ENCODE assay signal across 8 mouse cellular contexts in the genomic region with DNA sequence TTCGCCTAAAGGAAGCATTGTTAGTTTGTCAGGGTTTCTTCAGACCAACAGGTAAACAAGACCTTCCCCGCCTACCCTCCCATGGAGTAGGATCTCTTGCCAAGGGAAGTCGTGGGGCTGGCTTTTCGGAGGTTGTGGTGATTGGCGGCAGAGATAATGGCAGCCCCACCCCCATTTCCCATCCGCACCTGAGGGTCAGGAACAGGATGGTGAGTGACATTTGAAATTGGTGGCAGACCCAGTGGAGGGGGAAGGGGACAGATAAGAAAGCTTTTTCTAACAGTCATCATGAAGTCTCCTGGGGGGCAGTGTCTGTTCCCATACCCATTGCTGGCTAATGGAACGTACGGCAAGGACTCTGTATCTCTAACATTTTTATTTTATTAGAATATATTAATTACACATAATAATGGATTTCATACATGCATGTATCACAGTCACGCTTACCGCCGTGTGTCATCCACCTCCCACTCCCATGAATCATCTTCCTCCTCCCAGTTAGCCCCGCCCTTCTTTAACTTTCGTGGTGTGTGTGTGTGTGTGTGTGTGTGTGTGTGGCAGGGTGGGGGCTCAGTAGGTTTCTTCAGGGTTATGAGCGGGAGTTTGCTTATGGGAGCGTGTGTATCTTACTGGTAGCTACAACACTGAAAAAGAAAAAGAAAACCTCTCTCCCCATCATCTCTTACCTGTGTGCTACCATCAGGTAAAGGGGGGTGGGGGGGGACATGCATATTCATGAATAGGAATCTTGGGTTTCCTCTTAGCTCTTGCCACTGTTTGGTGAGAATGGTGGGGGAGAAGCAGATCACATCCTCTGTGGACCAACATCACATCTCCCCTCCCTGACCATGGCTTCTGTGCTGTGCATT. TPM values are rescaled to one million over a fixed set of nuclear protein-coding genes. Genes with fewer than 3 reads are reported as not detected.
DNase-seq lines count a peak whose midpoint lies in the region; ATAC-seq and TF ChIP-seq lines count a peak whose summit lies in the region.

No protein-coding gene starts in this region.

- peak overlapping the region; percentile 53 for H3K4me3 ChIP-seq in left cerebral cortex, adult 2 months
- peak overlapping the region; percentile 55 for H3K4me3 ChIP-seq in forebrain, embryonic 10.5 days
- H3K4me3 ChIP-seq in limb, embryonic 14.5 days (replicated peaks; ENCODE audit: low read length) = peak overlapping the region; percentile 42
- H3K4me3 ChIP-seq in olfactory bulb, adult 2 months (ENCODE audit: insufficient read depth, low read depth, low read length) = peak overlapping the region; percentile 32

- H3K4me2 ChIP-seq in limb, embryonic 14.5 days (replicated peaks; ENCODE audit: low read depth, low read length, severe bottlenecking) = peak overlapping the region; percentile 61

- peaks cover 16% of the 10 kb centered on the region for H3K27me3 ChIP-seq in forebrain, embryonic 10.5 days (ENCODE audit: poor library complexity, severe bottlenecking)
- 0 out of 2 replicates have a peak, but pooled peaks cover 3% of the 10 kb centered on the region for H3K27me3 ChIP-seq in limb, embryonic 14.5 days (ENCODE audit: control insufficient read depth, insufficient read depth, low read length)

- peaks cover 4% of the 10 kb centered on the region; the same call in 1 of the 2 replicates for H3K9me3 ChIP-seq in forebrain, embryonic 10.5 days
- H3K9me3 ChIP-seq in limb, embryonic 14.5 days (ENCODE audit: control insufficient read depth, low read length) = no peaks in the 10 kb centered on the region

- ATAC-seq in limb, embryonic 14.5 days (ENCODE audit: low FRiP score, low read depth) = peak; percentile 15; the same call in 1 of the 2 replicates

- no peak for TF ChIP-seq CTCF in left cerebral cortex, adult 2 months (IDR thresholded peaks at IDR 0.05)
- no peak for TF ChIP-seq CTCF in olfactory bulb, adult 2 months (IDR thresholded peaks at IDR 0.05; ENCODE audit: insufficient read depth, low read depth, low read length)

- H3K4me1 ChIP-seq in forebrain, embryonic 10.5 days = peaks cover 20% of the 10 kb centered on the region
- no peaks in the 10 kb centered on the region for H3K4me1 ChIP-seq in limb, embryonic 14.5 days (ENCODE audit: control insufficient read depth, insufficient read depth, low read length)
- peaks cover 3% of the 10 kb centered on the region for H3K4me1 ChIP-seq in olfactory bulb, adult 2 months (ENCODE audit: control insufficient read depth, insufficient read depth, low read length)

- no peaks in the 10 kb centered on the region for H3K36me3 ChIP-seq in forebrain, embryonic 10.5 days (replicated peaks)
- no peaks in the 10 kb centered on the region for H3K36me3 ChIP-seq in limb, embryonic 14.5 days (ENCODE audit: control insufficient read depth, insufficient read depth, low read length)

- TF ChIP-seq POLR2A in limb, embryonic 14.5 days (IDR thresholded peaks at IDR 0.05; ENCODE audit: borderline replicate concordance, extremely low read depth, insufficient read depth, insufficient read length) = no peak
- TF ChIP-seq POLR2A in olfactory bulb, adult 2 months (IDR thresholded peaks at IDR 0.05; ENCODE audit: insufficient read depth, low read depth, low read length) = no peak

- no peak overlapping the region; the same call in 1 of the 2 replicates for H3K9ac ChIP-seq in limb, embryonic 14.5 days (ENCODE audit: low read depth, low read length, severe bottlenecking)

- peak overlapping the region; percentile 73 for H3K27ac ChIP-seq in left cerebral cortex, adult 2 months
- H3K27ac ChIP-seq in forebrain, embryonic 10.5 days = peak overlapping the region; percentile 76
- no peak overlapping the region for H3K27ac ChIP-seq in limb, embryonic 14.5 days (replicated peaks; ENCODE audit: low read depth, low read length)
- no peak overlapping the region for H3K27ac ChIP-seq in olfactory bulb, adult 2 months (ENCODE audit: insufficient read depth, low read depth, low read length)

- WGBS in forebrain, embryonic 10.5 days = 20% methylated on average over 15 of the region's 15 CpGs
- WGBS in limb, embryonic 14.5 days = 22% methylated on average over 15 of the region's 15 CpGs
- 23% methylated on average over 15 of the region's 15 CpGs for WGBS in olfactory bulb, adult 2 months

- no peak for DNase-seq in left cerebral cortex, adult 2 months (ENCODE audit: extremely low spot score in 1 of 2, low spot score in 2 of 2)
- no peak for DNase-seq in left cerebral cortex, adult 11 months (ENCODE audit: low spot score)
- peak; percentile 16 for DNase-seq in MEL-GATA-1-ER (ENCODE audit: extremely low read depth, low read depth)
- DNase-seq in forebrain, embryonic 10.5 days (ENCODE audit: extremely low spot score, low spot score) = no peak
- DNase-seq in limb, embryonic 14.5 days (ENCODE audit: low spot score) = no peak
- DNase-seq in B cell, adult 2 months = no peak
- no peak for DNase-seq in kidney, postnatal 25 days

- intact Hi-C loops in left cerebral cortex, adult 2 months (cut with DNase I) = loop anchor here (1.0 to 5.0 kb wide), 2 partner anchors 76 to 273 kb away; a partner anchor contains a TSS

RNA-seq across cellular contexts. Expression of a gene that starts 16.7 kb away (rescaled TPM):
- not detected for total RNA-seq in left cerebral cortex, adult 2 months (2021)
- polyA plus RNA-seq in forebrain, embryonic 10.5 days (2016; fragmentation: Nextera tagmentation; extraction: Ambion mirVana) = 0.11 TPM in 1 of 2 replicates, not detected in the other
- 0.29 and 0.55 TPM in 2 replicates for polyA plus RNA-seq in limb, embryonic 14.5 days (2012; rRNA removed)
- 0.12 and 0.18 TPM in 2 replicates for polyA plus RNA-seq in limb, embryonic 14.5 days (2014; fragmentation: Nextera tagmentation; extraction: Ambion mirVana)
- polyA plus RNA-seq in olfactory bulb, adult 2 months (2012; ENCODE audit: insufficient read depth, insufficient read length, low replicate concordance, missing spikeins) = not detected in 2 replicates

RNA-seq across cellular contexts. Expression of a gene that starts 51.6 kb away (rescaled TPM):
- 100 to 1,000 TPM; 605 to 615 TPM for total RNA-seq in left cerebral cortex, adult 2 months (2021)
- 9.8 and 16.1 TPM in 2 replicates for polyA plus RNA-seq in forebrain, embryonic 10.5 days (2016; fragmentation: Nextera tagmentation; extraction: Ambion mirVana)
- 15.7 and 17.5 TPM in 2 replicates for polyA plus RNA-seq in limb, embryonic 14.5 days (2012; rRNA removed)
- 3.2 and 3.8 TPM in 2 replicates for polyA plus RNA-seq in limb, embryonic 14.5 days (2014; fragmentation: Nextera tagmentation; extraction: Ambion mirVana)
- polyA plus RNA-seq in olfactory bulb, adult 2 months (2012; ENCODE audit: insufficient read depth, insufficient read length, low replicate concordance, missing spikeins) = 206 and 450 TPM in 2 replicates

Comparison
In these comparisons a context has a peak if more than half of its experiments do, and no peak if none do; other contexts are left out.
1. H3K27ac ChIP-seq: peak in left cerebral cortex, adult 2 months (single experiment) and forebrain, embryonic 10.5 days (single experiment); none in limb, embryonic 14.5 days (single experiment) and olfactory bulb, adult 2 months (single experiment).
2. RNA of a gene that starts 51.6 kb away (polyA plus RNA-seq): 206 to 450 TPM in olfactory bulb, adult 2 months; 3.2 to 17.5 TPM in limb, embryonic 14.5 days and 9.8 to 16.1 TPM in forebrain, embryonic 10.5 days; every median in the first group is over 10 times any median in the second.
3. Peak in every context shown above with its lines, with median percentiles within 50 percentile points of each other: H3K4me3 ChIP-seq.